Mouse (Mus musculus) spleen, adult 2 months (tissue): Measurements from ENCODE around the gene Snx21.

ENCODE experiments used
- CTCF ChIP-seq: fragments of 200-500 bp; IDR thresholded peaks from 2 replicates; pipeline ENCODE4 v1.5.1; 2011; ENCODE audit warnings: mild to moderate bottlenecking, inconsistent platforms; ENCODE audit not compliant: insufficient read depth, insufficient read length, insufficient replicate concordance; ENCODE audit errors: extremely low read depth
- POLR2A ChIP-seq: fragments of 200-500 bp; IDR thresholded peaks from 2 replicates; pipeline ENCODE4 v1.6.1; 2011; ENCODE audit warnings: low read depth, low read length, inconsistent platforms

GRCm38 (mm10) chr2:164794293-164794692 lies 8.7 kb downstream of the Snx21 start:
- peak; percentile 63; the same call in 1 of the 2 replicates for TF ChIP-seq CTCF
- no peak for TF ChIP-seq POLR2A
